Mouse (Mus musculus) embryonic fibroblast, embryonic 13.5 days (primary cell): Measurements from ENCODE around the gene Lrsam1. TPM values are rescaled to one million over a fixed set of nuclear protein-coding genes. Genes with fewer than 3 reads are reported as not detected.

ENCODE experiments used
- H3K27ac ChIP-seq: 2 replicates; pipeline ENCODE4 v1.5.1; 2012; ENCODE audit warnings: low read length, control low read depth, inconsistent platforms; ENCODE audit not compliant: insufficient read depth
- H3K4me1 ChIP-seq: 2 replicates; pipeline ENCODE4 v1.6.1; 2011; ENCODE audit warnings: low read length; ENCODE audit not compliant: control insufficient read depth, insufficient read depth
- H3K4me3 ChIP-seq: 2 replicates; pipeline ENCODE4 v1.5.1; 2011; ENCODE audit warnings: mild to moderate bottlenecking, control low read depth, low read length; ENCODE audit not compliant: insufficient read depth
- CTCF ChIP-seq: IDR thresholded peaks from 2 replicates; pipeline ENCODE4 v1.5.1; 2011; ENCODE audit warnings: mild to moderate bottlenecking, control low read depth, low read length, moderate library complexity, borderline replicate concordance; ENCODE audit not compliant: insufficient read depth
- POLR2A ChIP-seq: IDR thresholded peaks from 2 replicates; pipeline ENCODE4 v1.6.1; 2011; ENCODE audit warnings: low read depth, mild to moderate bottlenecking, control low read depth, low read length, moderate library complexity
- polyA plus RNA-seq: library from polyadenylated mRNA; stranded (reverse); fragments of >200 nt; gene quantifications from 2 replicates; pipeline ENCODE4 v1.2.4, GENCODE M21; 2011; ENCODE audit warnings: low read depth; ENCODE audit not compliant: missing spikeins, insufficient read length

The Lrsam1 gene
- polyA plus RNA-seq, 1 experiment = 15.3 TPM

DNA sequence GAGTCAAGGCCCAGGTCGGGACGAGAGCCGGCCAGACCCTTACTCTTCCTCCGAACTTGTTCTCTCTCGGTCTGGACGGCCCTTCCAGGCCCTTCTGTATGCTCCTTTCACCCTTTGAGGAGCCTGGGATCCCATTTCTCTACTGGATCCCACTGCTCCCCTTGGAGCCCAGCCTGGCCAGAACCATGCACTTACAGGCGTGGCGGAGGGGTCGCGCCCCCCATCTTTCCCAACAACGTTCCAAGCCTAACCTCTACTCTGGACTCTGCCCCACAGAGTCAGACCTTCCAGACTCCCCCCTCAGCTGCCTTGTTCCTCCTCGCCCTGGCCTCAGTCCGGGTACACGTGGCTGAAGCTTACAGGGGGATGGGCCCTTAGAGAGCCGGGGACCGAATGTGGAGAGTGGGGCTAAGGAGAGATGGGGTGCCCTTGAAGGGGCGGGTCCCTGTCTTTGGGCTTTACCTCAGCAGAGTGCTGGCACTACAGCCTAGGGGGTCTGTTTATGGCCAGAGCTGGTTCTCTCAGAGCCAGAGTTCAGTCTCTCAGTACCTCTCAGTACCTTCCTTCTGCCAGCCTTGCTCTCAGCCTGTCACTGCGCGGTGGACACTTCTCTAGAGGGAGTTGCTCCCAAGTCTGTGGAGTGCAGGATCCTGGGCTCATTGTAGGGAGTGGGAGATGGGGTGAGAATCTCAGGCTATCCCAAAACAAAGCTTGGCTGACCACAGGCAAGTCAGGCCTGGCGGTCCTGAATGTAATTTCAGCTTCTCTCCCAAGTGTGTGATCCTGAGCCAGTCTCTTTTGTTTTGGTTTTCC, 84.7 kb downstream of the Lrsam1 start:
- Histone ChIP-seq H3K4me3 (peak overlapping the region; percentile 89), H3K27ac (peak overlapping the region; percentile 96), H3K4me1 (peaks cover 15% of the 10 kb centered on the region)
- TF ChIP-seq CTCF (no peak), POLR2A (peak; percentile 25; the same call in 1 of the 2 replicates)

DNA sequence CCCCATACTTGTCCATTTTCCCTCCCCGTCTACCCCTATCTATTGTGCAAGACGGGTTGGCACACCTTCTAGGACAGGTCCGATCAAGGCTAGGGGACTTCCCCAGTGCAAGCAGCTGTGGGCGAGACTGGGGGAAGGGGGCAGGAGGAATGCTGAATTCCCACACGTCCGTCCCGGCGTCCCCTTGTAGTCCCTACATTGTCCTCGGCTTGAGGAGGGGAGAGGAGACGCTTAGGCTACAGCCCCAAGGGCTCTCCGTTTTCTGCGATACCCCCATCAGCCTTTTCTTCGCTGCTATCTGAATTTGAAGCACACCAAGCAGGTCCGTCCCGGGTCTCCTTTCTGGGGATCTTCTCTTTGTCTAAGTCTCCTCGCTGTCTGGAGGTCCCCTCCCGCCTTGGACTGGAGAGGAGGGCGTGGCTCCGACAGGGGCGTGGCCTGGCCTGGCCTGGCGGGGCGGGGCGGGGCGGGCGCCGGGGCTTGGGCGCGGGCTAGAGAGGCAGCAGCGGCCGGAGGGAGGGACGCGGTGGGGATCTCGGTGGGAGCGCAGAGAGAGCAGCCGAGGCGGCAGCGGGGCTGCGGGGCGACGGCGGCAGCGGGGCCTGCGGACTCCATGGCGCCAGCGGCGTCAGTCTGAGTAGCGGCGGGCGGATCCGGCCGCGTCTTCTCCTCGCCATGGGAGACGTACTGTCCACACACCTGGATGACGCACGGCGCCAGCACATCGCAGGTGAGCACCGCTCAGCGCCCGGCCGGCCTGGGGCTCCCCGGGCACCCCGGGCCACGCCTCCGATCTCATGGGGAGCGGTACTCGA, 85.5 kb downstream of the Lrsam1 start, which contains the start of gene Fam129b:
Fam129b (plus strand) TSS at position 440 of the 815 bp plus-strand sequence.
- TF ChIP-seq POLR2A = peak; percentile 84
- no peak for TF ChIP-seq CTCF
- H3K4me3 ChIP-seq = peak within 1 kb of the TSS; percentile 89
- peaks cover 8% of the 10 kb centered on the region for H3K4me1 ChIP-seq
- peak within 1 kb of the TSS; percentile 96 for H3K27ac ChIP-seq

Other genes starting within 250 kb of the Lrsam1 start
- gene Cdk9, start 248.5 kb downstream of the Lrsam1 start, polyA plus RNA-seq = 77.9 and 82.0 TPM in 2 replicates
- 2.1 and 2.6 TPM in 2 replicates for gene Sh2d3c, start 240.6 kb downstream of the Lrsam1 start, polyA plus RNA-seq
- gene 6330409D20Rik, start 220.6 kb downstream of the Lrsam1 start, polyA plus RNA-seq = not detected in 2 replicates
- 26.1 and 36.6 TPM in 2 replicates for gene Tor2a, start 204.4 kb downstream of the Lrsam1 start, polyA plus RNA-seq
- gene Ttc16, start 186.0 kb downstream of the Lrsam1 start, polyA plus RNA-seq = 0.40 and 0.67 TPM in 2 replicates
- 28.9 and 44.3 TPM in 2 replicates for gene Ptrh1, start 185.8 kb downstream of the Lrsam1 start, polyA plus RNA-seq
- gene Cfap157, start 177.2 kb downstream of the Lrsam1 start, polyA plus RNA-seq = not detected in 2 replicates
- 33.3 and 41.4 TPM in 2 replicates for gene Stxbp1, start 114.4 kb downstream of the Lrsam1 start, polyA plus RNA-seq
- gene Fam129b, start 85.5 kb downstream of the Lrsam1 start, polyA plus RNA-seq = 142 and 223 TPM in 2 replicates
- gene Rpl12, start 55 bp downstream of the Lrsam1 start, polyA plus RNA-seq = 64.0 and 65.9 TPM in 2 replicates
- 5.9 and 7.0 TPM in 2 replicates for gene Slc2a8, start 20.5 kb upstream of the Lrsam1 start, polyA plus RNA-seq
- 11.9 and 16.6 TPM in 2 replicates for gene Garnl3, start 170.0 kb upstream of the Lrsam1 start, polyA plus RNA-seq